Mouse (Mus musculus): ENCODE results near the gene Cyp2a22. TPM values are rescaled to one million over a fixed set of nuclear protein-coding genes. Genes with fewer than 3 reads are reported as not detected.
"Not testable (repeated sequence)": the region's sequence is repeated elsewhere in the genome, so short reads cannot be mapped to it uniquely, and the experiment has no call there.

The Cyp2a22 gene
- polyA plus RNA-seq (2021), result not detected

- ChIA-PET POLR2A (no interaction called here), CTCF (no interaction called here)
- H3K27me3 ChIP-seq, result no peaks in the 10 kb centered on the region
- DNase-seq (ENCODE audit: low read depth, low spot score), result no peak
- ATAC-seq, result no peak
- TF ChIP-seq CTCF (IDR thresholded peaks at IDR 0.05), result no peak
- in situ Hi-C loops (cut with MboI; ENCODE audit: low pct_unique_long_range_greater_than_20kb), result no loop called here
Measured at GRCm38 (mm10) chr7:26939262-26939661, at the start of gene Cyp2a22. Gene Cyp2a22, minus strand, starts transcription at chr7:26939384.

- DNase-seq (ENCODE audit: low read depth, low spot score); in situ Hi-C loops (cut with MboI; ENCODE audit: low pct_unique_long_range_greater_than_20kb); CTCF ChIA-PET; POLR2A ChIA-PET; ATAC-seq; H3K27me3 ChIP-seq: not testable (repeated sequence)
Measured at GRCm38 (mm10) chr7:26983151-26983550, 44.0 kb upstream of the Cyp2a22 start.

DNA sequence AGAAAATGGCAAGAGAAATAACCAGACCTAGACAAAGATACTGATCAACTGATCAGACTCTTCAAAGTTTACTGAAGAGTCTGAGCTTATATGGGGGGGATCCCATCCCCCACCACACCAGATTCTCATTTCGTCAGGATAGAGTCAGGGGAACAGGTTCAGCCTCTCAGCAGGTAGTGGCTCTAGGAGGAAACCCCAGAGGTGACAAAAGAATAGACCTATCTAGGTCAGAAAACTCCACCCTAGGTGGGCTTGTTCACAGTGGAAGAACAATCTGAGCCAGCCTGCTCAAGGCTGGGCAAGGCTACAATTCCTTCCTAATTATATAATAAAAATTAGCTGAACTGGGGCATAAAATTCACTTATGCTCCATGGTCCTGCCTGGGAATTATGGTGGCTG is 43.4 kb upstream of the Cyp2a22 start:
- no peaks in the 10 kb centered on the region for H3K27me3 ChIP-seq
- ChIA-PET CTCF (no interaction called here), POLR2A (no interaction called here)
- DNase-seq (ENCODE audit: low read depth, low spot score), result no peak
- no peak for ATAC-seq
- TF ChIP-seq CTCF (IDR thresholded peaks at IDR 0.05), result no peak
- in situ Hi-C loops (cut with MboI; ENCODE audit: low pct_unique_long_range_greater_than_20kb), result no loop called here

DNA sequence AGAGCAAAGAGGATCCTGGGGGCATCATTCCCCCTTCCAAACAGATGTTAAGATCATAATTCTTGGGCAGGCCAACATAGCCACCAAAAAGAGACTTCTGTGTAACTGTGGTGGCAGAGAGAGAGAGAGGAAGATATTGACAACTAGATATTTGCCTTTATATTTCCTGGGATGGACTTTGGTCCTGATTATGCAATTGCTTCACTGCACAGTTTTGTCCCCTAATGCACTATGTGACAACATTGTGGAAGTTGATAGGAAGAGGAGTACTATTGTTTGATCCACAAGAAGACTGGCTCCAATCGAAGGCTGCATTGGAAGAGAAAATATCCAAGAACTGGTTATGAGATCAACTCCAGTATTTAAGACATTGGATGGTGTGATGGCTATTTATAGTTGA is 42.8 kb upstream of the Cyp2a22 start:
- in situ Hi-C loops (cut with MboI; ENCODE audit: low pct_unique_long_range_greater_than_20kb); POLR2A ChIA-PET: not testable (repeated sequence)

GRCm38 (mm10) chr7:26981464-26981863 is 42.3 kb upstream of the Cyp2a22 start:
- CTCF ChIA-PET; H3K27me3 ChIP-seq; in situ Hi-C loops (cut with MboI; ENCODE audit: low pct_unique_long_range_greater_than_20kb); DNase-seq (ENCODE audit: low read depth, low spot score); ATAC-seq; POLR2A ChIA-PET: not testable (repeated sequence)

More for the DNA sequence above, 42.8 kb upstream of the Cyp2a22 start:
- CTCF ChIA-PET; DNase-seq (ENCODE audit: low read depth, low spot score); ATAC-seq; H3K27me3 ChIP-seq: not testable (repeated sequence)

GRCm38 (mm10) chr7:26962371-26962770 is 23.2 kb upstream of the Cyp2a22 start:
- ATAC-seq; CTCF ChIA-PET; H3K27me3 ChIP-seq; DNase-seq (ENCODE audit: low read depth, low spot score); POLR2A ChIA-PET; in situ Hi-C loops (cut with MboI; ENCODE audit: low pct_unique_long_range_greater_than_20kb): not testable (repeated sequence)

GRCm38 (mm10) chr7:26953306-26953705 is 14.1 kb upstream of the Cyp2a22 start:
- POLR2A ChIA-PET; in situ Hi-C loops (cut with MboI; ENCODE audit: low pct_unique_long_range_greater_than_20kb); CTCF ChIA-PET; ATAC-seq; DNase-seq (ENCODE audit: low read depth, low spot score); H3K27me3 ChIP-seq: not testable (repeated sequence)

GRCm38 (mm10) chr7:26952671-26953070 is 13.5 kb upstream of the Cyp2a22 start:
- H3K27me3 ChIP-seq; ATAC-seq; CTCF ChIA-PET; in situ Hi-C loops (cut with MboI; ENCODE audit: low pct_unique_long_range_greater_than_20kb); POLR2A ChIA-PET; DNase-seq (ENCODE audit: low read depth, low spot score): not testable (repeated sequence)

GRCm38 (mm10) chr7:26941320-26941925 is 2.2 kb upstream of the Cyp2a22 start:
- DNase-seq (ENCODE audit: low read depth, low spot score); ATAC-seq; CTCF ChIA-PET: not testable (repeated sequence)

GRCm38 (mm10) chr7:26917114-26917513 is 22.1 kb downstream of the Cyp2a22 start:
- DNase-seq (ENCODE audit: low read depth, low spot score); POLR2A ChIA-PET; H3K27me3 ChIP-seq; in situ Hi-C loops (cut with MboI; ENCODE audit: low pct_unique_long_range_greater_than_20kb); CTCF ChIA-PET; ATAC-seq: not testable (repeated sequence)

More at GRCm38 (mm10) chr7:26941320-26941925, 2.2 kb upstream of the Cyp2a22 start:
- in situ Hi-C loops (cut with MboI; ENCODE audit: low pct_unique_long_range_greater_than_20kb); POLR2A ChIA-PET; H3K27me3 ChIP-seq: not testable (repeated sequence)

Other genes with a start within 250 kb of the Cyp2a22 start
- gene Cyp2b19, start 182.2 kb downstream of the Cyp2a22 start, polyA plus RNA-seq (2021), result not detected
- not detected for gene Cyp2g1, start 130.5 kb downstream of the Cyp2a22 start, polyA plus RNA-seq (2021)
- gene Cyp2a5, start 104.1 kb downstream of the Cyp2a22 start, polyA plus RNA-seq (2021), result not detected
- gene Cyp2a12, start 89.7 kb upstream of the Cyp2a22 start, polyA plus RNA-seq (2021), result not detected
- not detected for gene Cyp2f2, start 180.5 kb upstream of the Cyp2a22 start, polyA plus RNA-seq (2021)
- gene Cyp2t4, start 214.3 kb upstream of the Cyp2a22 start, polyA plus RNA-seq (2021), result 0.33 TPM
- 51.6 TPM for gene Egln2, start 227.4 kb upstream of the Cyp2a22 start, polyA plus RNA-seq (2021)
- gene Rab4b, start 239.5 kb upstream of the Cyp2a22 start, polyA plus RNA-seq (2021), result 56.9 TPM
- not detected for gene Gm21983, start 241.7 kb upstream of the Cyp2a22 start, polyA plus RNA-seq (2021)
- not detected for gene Mia, start 241.8 kb upstream of the Cyp2a22 start, polyA plus RNA-seq (2021)